ENCODE assay signal across 24 mouse cellular contexts in the genomic region with DNA sequence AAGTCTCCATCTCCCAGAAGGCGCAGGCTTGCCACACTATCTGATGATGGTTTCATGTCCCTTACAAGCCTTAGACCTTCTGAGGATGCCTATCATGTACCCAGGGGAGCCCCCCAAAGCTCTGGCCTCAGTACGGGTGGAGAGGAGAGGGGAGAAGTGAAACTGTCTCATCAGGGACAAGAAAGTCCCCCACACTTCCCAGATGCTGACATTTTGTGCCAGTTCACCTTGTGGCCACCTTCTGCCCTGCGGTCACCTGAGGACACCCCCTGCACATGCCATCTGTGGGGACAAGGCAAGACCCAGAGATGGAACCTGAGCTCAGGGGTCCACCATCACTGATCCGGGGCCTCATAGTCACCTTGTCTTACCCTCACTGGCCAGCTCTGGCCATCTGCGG. TPM values are rescaled to one million over a fixed set of nuclear protein-coding genes. Genes with fewer than 3 reads are reported as not detected.
DNase-seq lines count a peak whose midpoint lies in the region; ATAC-seq and TF ChIP-seq lines count a peak whose summit lies in the region.
"Had no signal": no experiment of that assay in that cellular context is flagged by ENCODE, and none has a peak within 500 bp of the region (broad histone marks: within the 10 kb centered on the region; RNA-seq: fewer than 3 reads in every experiment).

No protein-coding gene starts in this region.

- no peak for TF ChIP-seq POLR2A in spleen, adult 2 months (IDR thresholded peaks at IDR 0.05; ENCODE audit: low read depth, low read length)
- no peak for TF ChIP-seq POLR2A in CH12.LX (IDR thresholded peaks at IDR 0.05; ENCODE audit: low read depth, low read length)

- peak; percentile 83 for TF ChIP-seq EP300 in CH12.LX (IDR thresholded peaks at IDR 0.05; ENCODE audit: low read length)

- peaks cover under 1% of the 10 kb centered on the region; the same call in 1 of the 2 replicates for H3K36me3 ChIP-seq in spleen, adult 2 months (ENCODE audit: control insufficient read depth, insufficient read depth, low read length)
- no peaks in the 10 kb centered on the region for H3K36me3 ChIP-seq in CH12.LX (replicated peaks in 1 of 2; ENCODE audit: control insufficient read depth in 1 of 2, insufficient read depth in 1 of 2, low read length in 1 of 2)
- no peaks in the 10 kb centered on the region; the same call in 1 of the 2 replicates for H3K36me3 ChIP-seq in splenic B cell, adult 2 months (ENCODE audit: control insufficient read depth, insufficient read depth, low read length, poor library complexity, severe bottlenecking)
- H3K36me3 ChIP-seq: embryonic facial prominence, embryonic 12.5 days; heart, embryonic 15.5 days had no signal

- 0 out of 2 replicates have a peak, but pooled peaks have one; percentile 40 for ATAC-seq in common myeloid progenitor, adult 5-6 weeks (replicated peaks; ENCODE audit: low read depth, poor library complexity, severe bottlenecking)
- ATAC-seq: forebrain, embryonic 16.5 days; intestine, postnatal 0 days had no signal

- H3K9ac ChIP-seq in CH12.LX (ENCODE audit: insufficient read depth, low read depth) = no peak overlapping the region
- H3K9ac ChIP-seq: embryonic facial prominence, embryonic 12.5 days; heart, embryonic 15.5 days; hindbrain, embryonic 15.5 days had no signal

- H3K27ac ChIP-seq in spleen, adult 2 months (ENCODE audit: insufficient read depth, low read length) = peak overlapping the region; percentile 89
- H3K27ac ChIP-seq in CH12.LX (ENCODE audit: insufficient read depth, low read depth) = no peak overlapping the region
- H3K27ac ChIP-seq: embryonic facial prominence, embryonic 12.5 days; heart, adult 2 months; heart, embryonic 15.5 days; hindbrain, embryonic 15.5 days had no signal

- in situ Hi-C loops in CH12.LX (cut with MboI; ENCODE audit: low pct_ligation_motif_present, low pct_unique_long_range_greater_than_20kb, low sequenced_read_pairs) = no loop called here

- WGBS in spleen, adult 2 months = 48% methylated on average over 5 of the region's 5 CpGs

- no peak for TF ChIP-seq CTCF in spleen, adult 2 months (IDR thresholded peaks at IDR 0.05; ENCODE audit: extremely low read depth, insufficient read depth, insufficient read length, insufficient replicate concordance)
- TF ChIP-seq CTCF in CH12.LX (conservative IDR thresholded peaks at IDR 0.05 in 1 of 2, IDR thresholded peaks at IDR 0.05 in 1 of 2; ENCODE audit: low read depth in 2 of 2, low read length in 2 of 2) = no peak

- H3K4me1 ChIP-seq in spleen, adult 2 months (ENCODE audit: control insufficient read depth, insufficient read depth, insufficient read length) = peaks cover 69% of the 10 kb centered on the region; the same call in 1 of the 2 replicates
- H3K4me1 ChIP-seq in CH12.LX (ENCODE audit: control insufficient read depth in 1 of 2, insufficient read depth in 2 of 2) = peaks cover 41 to 77% of the 10 kb centered on the region in 2 experiments

- H3K9me3 ChIP-seq in CH12.LX (replicated peaks; ENCODE audit: low read length) = no peaks in the 10 kb centered on the region
- H3K9me3 ChIP-seq: embryonic facial prominence, embryonic 12.5 days; heart, embryonic 15.5 days; hindbrain, embryonic 15.5 days had no signal

- peak; percentile 67 for DNase-seq in spleen, adult 2 months (ENCODE audit: low read depth in 1 of 2, low spot score in 2 of 2)
- DNase-seq in spleen, postnatal 4 days (ENCODE audit: low spot score in 2 of 2) = no peak
- no peak for DNase-seq in CH12.LX (ENCODE audit: extremely low read depth)
- peak; percentile 87 for DNase-seq in splenic B cell, adult 2 months (ENCODE audit: low read depth, low spot score)
- no peak for DNase-seq in adrenal gland, postnatal 14 days
- no peak for DNase-seq in kidney, postnatal 25 days
- DNase-seq: adrenal gland, adult 8-10 months; cerebellum, adult 18-20 months; cerebellum, postnatal 10 days; gastrocnemius, postnatal 14 days; heart, postnatal 36 days had no signal

- TF ChIP-seq RAD21 in CH12.LX (IDR thresholded peaks at IDR 0.05; ENCODE audit: low read depth, low read length) = no peak

- no peak overlapping the region for H3K4me2 ChIP-seq in CH12.LX (ENCODE audit: insufficient read depth, low read depth, poor library complexity, severe bottlenecking)
- H3K4me2 ChIP-seq: embryonic facial prominence, embryonic 12.5 days; heart, embryonic 11.5 days; heart, embryonic 15.5 days; hindbrain, embryonic 15.5 days had no signal

- H3K27me3 ChIP-seq in spleen, adult 2 months (ENCODE audit: control insufficient read depth, insufficient read depth, low read length) = no peaks in the 10 kb centered on the region
- no peaks in the 10 kb centered on the region for H3K27me3 ChIP-seq in CH12.LX (replicated peaks)
- H3K27me3 ChIP-seq in splenic B cell, adult 2 months (ENCODE audit: control insufficient read depth, insufficient read depth, low read length, poor library complexity, severe bottlenecking) = no peaks in the 10 kb centered on the region

- H3K4me3 ChIP-seq in spleen, adult 2 months (ENCODE audit: extremely low read depth, insufficient read depth, insufficient read length) = no peak overlapping the region
- H3K4me3 ChIP-seq in CH12.LX (replicated peaks in 1 of 3; ENCODE audit: low read depth in 2 of 3, low read length in 2 of 3, poor library complexity in 1 of 3) = no peak overlapping the region
- H3K4me3 ChIP-seq: embryonic facial prominence, embryonic 12.5 days; heart, adult 2 months; heart, embryonic 15.5 days; hindbrain, embryonic 15.5 days had no signal

- no peaks in the 10 kb centered on the region for H3K79me2 ChIP-seq in CH12.LX (replicated peaks; ENCODE audit: control insufficient read depth, extremely low read depth, insufficient read depth, poor library complexity, severe bottlenecking)

- dilution Hi-C loops in CH12.LX (cut with MboI; ENCODE audit: extremely low pct_ligation_motif_present, extremely low pct_unique_long_range_greater_than_20kb, low sequenced_read_pairs) = no loop called here

TF ChIP-seq in CH12.LX, 34 proteins besides CTCF, POLR2A, EP300 and RAD21:
- TF ChIP-seq JUND (conservative IDR thresholded peaks at IDR 0.05; ENCODE audit: low read depth, low read length) (no peak), NRF1 (IDR thresholded peaks at IDR 0.05; ENCODE audit: low read depth, low read length) (no peak), USF1 (IDR thresholded peaks at IDR 0.05; ENCODE audit: low read depth, low read length) (no peak), ELF1 (IDR thresholded peaks at IDR 0.05; ENCODE audit: low read depth, low read length) (no peak), MAZ (IDR thresholded peaks at IDR 0.05; ENCODE audit: low read depth, low read length) (no peak), IRF4 (IDR thresholded peaks at IDR 0.05; ENCODE audit: low read depth, low read length) (peak; percentile 93), CHD2 (IDR thresholded peaks at IDR 0.05; ENCODE audit: low read length) (0 out of 2 replicates have a peak, but pooled peaks have one; percentile 30), KAT2A (IDR thresholded peaks at IDR 0.05; ENCODE audit: insufficient replicate concordance, low read length) (no peak), BHLHE40 (IDR thresholded peaks at IDR 0.05; ENCODE audit: low read depth, low read length) (peak; percentile 90), SMC3 (IDR thresholded peaks at IDR 0.05; ENCODE audit: low read depth, low read length) (no peak), ZMIZ1 (IDR thresholded peaks at IDR 0.05; ENCODE audit: low read depth, low read length) (no peak), MEF2A (IDR thresholded peaks at IDR 0.05; ENCODE audit: borderline replicate concordance, low read depth, low read length) (peak; percentile 28; the same call in 1 of the 2 replicates), RCOR1 (conservative IDR thresholded peaks at IDR 0.05; ENCODE audit: low read depth, low read length) (no peak), NELFE (IDR thresholded peaks at IDR 0.05; ENCODE audit: low read depth, low read length) (no peak), MAX (IDR thresholded peaks at IDR 0.05; ENCODE audit: low read length) (0 out of 2 replicates have a peak, but pooled peaks have one; percentile 5), GABPA (IDR thresholded peaks at IDR 0.05; ENCODE audit: insufficient replicate concordance, low read depth, low read length) (no peak), UBTF (IDR thresholded peaks at IDR 0.05; ENCODE audit: low read depth, low read length) (no peak), ETS1 (conservative IDR thresholded peaks at IDR 0.05; ENCODE audit: low read depth, low read length) (peak; percentile 79), USF2 (conservative IDR thresholded peaks at IDR 0.05; ENCODE audit: low read depth, low read length) (no peak), POLR2AphosphoS2 (IDR thresholded peaks at IDR 0.05; ENCODE audit: low read depth, low read length) (no peak), TCF12 (IDR thresholded peaks at IDR 0.05; ENCODE audit: low read depth, low read length) (peak; percentile 67; the same call in 1 of the 2 replicates), SIN3A (IDR thresholded peaks at IDR 0.05; ENCODE audit: low read length) (0 out of 2 replicates have a peak, but pooled peaks have one; percentile 16)
TF ChIP-seq in CH12.LX: peak in this region for 8.

RNA-seq across cellular contexts. Expression of gene Dtx1, which starts 23.8 kb away (rescaled TPM):
- polyA plus RNA-seq in spleen, adult 2 months (2012; rRNA removed) = 264 and 351 TPM in 2 replicates
- total RNA-seq in CH12.LX (2012; rRNA removed) = 3.2 and 3.9 TPM in 2 replicates
- total RNA-seq in CH12.LX (2014; rRNA removed) = 0.30 and 0.98 TPM in 2 replicates
- polyA plus RNA-seq in CH12.LX (2012; ENCODE audit: insufficient read length, low read depth) = 2.1 and 2.9 TPM in 2 replicates
- not detected in 2 replicates for total RNA-seq in common myeloid progenitor, adult 5-6 weeks (2017)
- 7.3 and 8.0 TPM in 2 replicates for total RNA-seq in adrenal gland, postnatal 14 days (2021)

RNA-seq across cellular contexts. Expression of gene Rasal1, which starts 39.3 kb away (rescaled TPM):
- polyA plus RNA-seq in spleen, adult 2 months (2012; rRNA removed) = 14.9 and 18.9 TPM in 2 replicates
- 15.6 and 17.7 TPM in 2 replicates for total RNA-seq in CH12.LX (2012; rRNA removed)
- total RNA-seq in CH12.LX (2014; rRNA removed) = 11.7 TPM in 2 replicates
- polyA plus RNA-seq in CH12.LX (2012; ENCODE audit: insufficient read length, low read depth) = 19.6 and 21.4 TPM in 2 replicates
- total RNA-seq in common myeloid progenitor, adult 5-6 weeks (2017) = 1.0 and 1.1 TPM in 2 replicates
- total RNA-seq in adrenal gland, postnatal 14 days (2021) = 8.3 and 13.1 TPM in 2 replicates
- total RNA-seq: gastrocnemius, adult 18-20 months; gastrocnemius, postnatal 14 days; heart, adult 2 months; heart, postnatal 36 days had no signal
- polyA plus RNA-seq: forebrain, embryonic 11.5 days; hindbrain, embryonic 11.5 days had no signal

RNA-seq across cellular contexts. Expression of gene Cfap73, which starts 53.9 kb away (rescaled TPM):
- polyA plus RNA-seq in spleen, adult 2 months (2012; rRNA removed) = not detected in 2 replicates
- not detected in 2 replicates for total RNA-seq in CH12.LX (2012; rRNA removed)
- total RNA-seq in CH12.LX (2014; rRNA removed) = not detected in 2 replicates
- polyA plus RNA-seq in CH12.LX (2012; ENCODE audit: insufficient read length, low read depth) = 0.26 TPM in 1 of 2 replicates, not detected in the other
- total RNA-seq in common myeloid progenitor, adult 5-6 weeks (2017) = not detected in 2 replicates
- total RNA-seq in adrenal gland, postnatal 14 days (2021) = 0.63 and 0.98 TPM in 2 replicates
- total RNA-seq: gastrocnemius, adult 18-20 months; gastrocnemius, postnatal 14 days; heart, adult 2 months; heart, postnatal 36 days had no signal
- polyA plus RNA-seq: CD4-positive, CD25-positive, alpha-beta regulatory T cell, adult 4 months; embryonic facial prominence, embryonic 12.5 days; forebrain, embryonic 11.5 days; heart, embryonic 11.5 days; heart, embryonic 15.5 days; inflammation-experienced regulatory T-cells, adult 6 months; intestine, postnatal 0 days had no signal

Comparison
In these comparisons a context has a peak if more than half of its experiments do, and no peak if none do; other contexts are left out.
1. DNase-seq: peak in spleen, adult 2 months (2 of 2) and splenic B cell, adult 2 months (single experiment); none in spleen, postnatal 4 days (0 of 2), CH12.LX (single experiment), adrenal gland, postnatal 14 days (single experiment) and kidney, postnatal 25 days (0 of 2).